Mouse (Mus musculus) CH12.LX (cell line): ENCODE measurements around the gene Agap3. TPM values are rescaled to one million over a fixed set of nuclear protein-coding genes. Genes with fewer than 3 reads are reported as not detected.

Experiments
- DNase-seq: peaks from one replicate; pipeline ENCODE4 v3.0.0-alpha.2; 2013; ENCODE audit errors: extremely low read depth
- H3K27ac ChIP-seq: 2 replicates; pipeline ENCODE4 v1.5.1; 2012; ENCODE audit warnings: low read depth, mild to moderate bottlenecking, control low read depth, moderate library complexity; ENCODE audit not compliant: insufficient read depth
- H3K27me3 ChIP-seq: replicated peaks from 2 replicates; pipeline ENCODE3; 2012; ENCODE audit warnings: inconsistent platforms
- H3K36me3 ChIP-seq, 2 experiments: replicated peaks in 1 of 2; 2 replicates each; pipeline versions ENCODE3 to v1.6.1; 2012; ENCODE audit warnings: inconsistent platforms in 1 of 2, low read length in 1 of 2, mild to moderate bottlenecking in 1 of 2, mixed read lengths in 1 of 2, moderate library complexity in 1 of 2; ENCODE audit not compliant: control insufficient read depth in 1 of 2, insufficient read depth in 1 of 2
- H3K4me1 ChIP-seq, 2 experiments: 2 replicates each; pipeline ENCODE4 v1.6.1; 2012; ENCODE audit warnings: inconsistent platforms in 1 of 2, moderate library complexity in 1 of 2; ENCODE audit not compliant: insufficient read depth in 2 of 2, control insufficient read depth in 1 of 2
- H3K4me2 ChIP-seq: 2 replicates; pipeline ENCODE4 v1.6.1; 2012; ENCODE audit warnings: low read depth, mild to moderate bottlenecking, control low read depth; ENCODE audit not compliant: poor library complexity, insufficient read depth, severe bottlenecking
- H3K4me3 ChIP-seq, 3 experiments: fragments of 150-350 bp in 1 of 3; sonication (generic) in 1 of 3; replicated peaks in 1 of 3; 2 replicates each; pipeline versions ENCODE3 to v1.5.1; 2011 to 2012; ENCODE audit warnings: low read depth in 2 of 3, low read length in 2 of 3, mild to moderate bottlenecking in 2 of 3, moderate library complexity in 2 of 3, control low read depth in 1 of 3, improper control_type of control experiment in 1 of 3, inconsistent platforms in 1 of 3, mixed read lengths in 1 of 3; ENCODE audit not compliant: poor library complexity in 1 of 3
- H3K79me2 ChIP-seq: replicated peaks from 2 replicates; pipeline ENCODE4 v1.6.1; 2012; ENCODE audit warnings: mild to moderate bottlenecking, moderate library complexity; ENCODE audit not compliant: control insufficient read depth, poor library complexity, insufficient read depth, severe bottlenecking; ENCODE audit errors: extremely low read depth
- H3K9ac ChIP-seq: 2 replicates; pipeline ENCODE4 v1.6.1; 2012; ENCODE audit warnings: low read depth, mild to moderate bottlenecking, control low read depth, moderate library complexity; ENCODE audit not compliant: insufficient read depth
- H3K9me3 ChIP-seq: replicated peaks from 2 replicates; pipeline ENCODE3; 2012; ENCODE audit warnings: low read length, inconsistent platforms, mixed read lengths
- BHLHE40 ChIP-seq: IDR thresholded peaks from 2 replicates; pipeline ENCODE4 v1.6.1; 2011; ENCODE audit warnings: mild to moderate bottlenecking, low read depth, low read length, improper control_type of control experiment
- CHD1 ChIP-seq: IDR thresholded peaks from 2 replicates; pipeline ENCODE4 v1.6.1; 2012; ENCODE audit warnings: low read depth, low read length, improper control_type of control experiment, inconsistent platforms
- CHD2 ChIP-seq: IDR thresholded peaks from 2 replicates; pipeline ENCODE4 v1.6.1; 2011; ENCODE audit warnings: low read length, improper control_type of control experiment
- EP300 ChIP-seq: IDR thresholded peaks from 2 replicates; pipeline ENCODE4 v1.6.1; 2011; ENCODE audit warnings: low read length, improper control_type of control experiment
- ETS1 ChIP-seq: conservative IDR thresholded peaks from 2 replicates; pipeline ENCODE4 v1.6.1; 2012; ENCODE audit warnings: low read depth, mild to moderate bottlenecking, inconsistent platforms, low read length, improper control_type of control experiment, moderate library complexity
- GABPA ChIP-seq: IDR thresholded peaks from 2 replicates; pipeline ENCODE4 v1.6.1; 2012; ENCODE audit warnings: low read depth, low read length, improper control_type of control experiment, inconsistent platforms; ENCODE audit not compliant: insufficient replicate concordance
- HCFC1 ChIP-seq: IDR thresholded peaks from 2 replicates; pipeline ENCODE4 v1.6.1; 2012; ENCODE audit warnings: low read depth, mild to moderate bottlenecking, inconsistent platforms, low read length, improper control_type of control experiment
- IRF4 ChIP-seq: IDR thresholded peaks from 2 replicates; pipeline ENCODE4 v1.6.1; 2014; ENCODE audit warnings: low read depth, mild to moderate bottlenecking, inconsistent platforms, low read length, improper control_type of control experiment
- JUN ChIP-seq: IDR thresholded peaks from 2 replicates; pipeline ENCODE4 v1.6.1; 2011; ENCODE audit warnings: low read depth, mild to moderate bottlenecking, low read length, improper control_type of control experiment, moderate library complexity; ENCODE audit not compliant: insufficient read depth
- JUND ChIP-seq: conservative IDR thresholded peaks from 2 replicates; pipeline ENCODE4 v1.6.1; 2011; ENCODE audit warnings: low read depth, low read length, improper control_type of control experiment
- MAFK ChIP-seq: IDR thresholded peaks from 2 replicates; pipeline ENCODE4 v1.6.1; 2011; ENCODE audit warnings: low read length, improper control_type of control experiment; ENCODE audit not compliant: insufficient replicate concordance
- MAX ChIP-seq: IDR thresholded peaks from 2 replicates; pipeline ENCODE4 v1.6.1; 2011; ENCODE audit warnings: low read length, improper control_type of control experiment
- MAZ ChIP-seq: IDR thresholded peaks from 2 replicates; pipeline ENCODE4 v1.6.1; 2012; ENCODE audit warnings: low read depth, mild to moderate bottlenecking, inconsistent platforms, low read length, improper control_type of control experiment, moderate library complexity
- MEF2A ChIP-seq: IDR thresholded peaks from 2 replicates; pipeline ENCODE4 v1.6.1; 2014; ENCODE audit warnings: low read depth, mild to moderate bottlenecking, inconsistent platforms, low read length, improper control_type of control experiment, borderline replicate concordance
- MXI1 ChIP-seq: IDR thresholded peaks from 2 replicates; pipeline ENCODE4 v1.6.1; 2011; ENCODE audit warnings: mild to moderate bottlenecking, low read depth, low read length, improper control_type of control experiment
- MYC ChIP-seq: IDR thresholded peaks from 2 replicates; pipeline ENCODE4 v1.6.1; 2011; ENCODE audit warnings: low read depth, mild to moderate bottlenecking, improper control_type of control experiment, low read length
- PAX5 ChIP-seq: IDR thresholded peaks from 2 replicates; pipeline ENCODE4 v1.6.1; 2012; ENCODE audit warnings: low read length, inconsistent platforms, mixed read lengths
- POLR2AphosphoS2 ChIP-seq: IDR thresholded peaks from 2 replicates; pipeline ENCODE4 v1.6.1; 2011; ENCODE audit warnings: low read depth, low read length, improper control_type of control experiment
- RAD21 ChIP-seq: IDR thresholded peaks from 2 replicates; pipeline ENCODE4 v1.6.1; 2011; ENCODE audit warnings: low read depth, mild to moderate bottlenecking, low read length, improper control_type of control experiment, moderate library complexity
- RCOR1 ChIP-seq: conservative IDR thresholded peaks from 2 replicates; pipeline ENCODE4 v1.6.1; 2012; ENCODE audit warnings: low read depth, mild to moderate bottlenecking, inconsistent platforms, low read length, improper control_type of control experiment
- SIN3A ChIP-seq: IDR thresholded peaks from 2 replicates; pipeline ENCODE4 v1.6.1; 2012; ENCODE audit warnings: low read length, improper control_type of control experiment, inconsistent platforms
- TCF12 ChIP-seq: IDR thresholded peaks from 2 replicates; pipeline ENCODE4 v1.6.1; 2014; ENCODE audit warnings: low read depth, mild to moderate bottlenecking, inconsistent platforms, low read length, improper control_type of control experiment
- USF2 ChIP-seq: conservative IDR thresholded peaks from 2 replicates; pipeline ENCODE4 v1.6.1; 2011; ENCODE audit warnings: low read depth, low read length, improper control_type of control experiment
- ZC3H11A ChIP-seq: IDR thresholded peaks from 2 replicates; pipeline ENCODE4 v1.6.1; 2012; ENCODE audit warnings: low read depth, mild to moderate bottlenecking, inconsistent platforms, low read length, improper control_type of control experiment
- ZKSCAN1 ChIP-seq: IDR thresholded peaks from 2 replicates; pipeline ENCODE4 v1.6.1; 2012; ENCODE audit warnings: low read depth, inconsistent platforms, low read length, improper control_type of control experiment, borderline replicate concordance
- ZMIZ1 ChIP-seq: IDR thresholded peaks from 2 replicates; pipeline ENCODE4 v1.6.1; 2012; ENCODE audit warnings: low read depth, mild to moderate bottlenecking, inconsistent platforms, low read length, improper control_type of control experiment
- dilution Hi-C: fragments of 300-500 bp; cut with MboI; formaldehyde crosslinking; loops from 2 replicates; pipeline ENCODE4 v1.14.3; 2020; ENCODE audit warnings: low sequenced_read_pairs; ENCODE audit not compliant: extremely low pct_unique_long_range_greater_than_20kb, extremely low pct_ligation_motif_present
- in situ Hi-C: fragments of 300-500 bp; cut with MboI; formaldehyde crosslinking; loops from 3 replicates; pipeline ENCODE4 v1.14.3; 2019; ENCODE audit warnings: low sequenced_read_pairs, low pct_ligation_motif_present, low pct_unique_long_range_greater_than_20kb, mixed read lengths
- polyA plus RNA-seq: library from polyadenylated mRNA; unstranded; fragments of >175 nt; gene quantifications from 2 replicates; pipeline ENCODE4 v1.2.1, GENCODE M21; 2012; ENCODE audit warnings: low read depth; ENCODE audit not compliant: insufficient read length
- total RNA-seq, 2 experiments: library from RNA; depleted of rRNA; stranded (reverse); fragments of 300-350 nt in 1 of 2; fragments of >200 nt in 1 of 2; gene quantifications; 2 replicates each; pipeline ENCODE4 v1.2.3; 2012 to 2014

Agap3 gene
- total and polyA plus RNA-seq, 3 experiments: 15.4 to 43.5 (median 38.0) TPM

DNA sequence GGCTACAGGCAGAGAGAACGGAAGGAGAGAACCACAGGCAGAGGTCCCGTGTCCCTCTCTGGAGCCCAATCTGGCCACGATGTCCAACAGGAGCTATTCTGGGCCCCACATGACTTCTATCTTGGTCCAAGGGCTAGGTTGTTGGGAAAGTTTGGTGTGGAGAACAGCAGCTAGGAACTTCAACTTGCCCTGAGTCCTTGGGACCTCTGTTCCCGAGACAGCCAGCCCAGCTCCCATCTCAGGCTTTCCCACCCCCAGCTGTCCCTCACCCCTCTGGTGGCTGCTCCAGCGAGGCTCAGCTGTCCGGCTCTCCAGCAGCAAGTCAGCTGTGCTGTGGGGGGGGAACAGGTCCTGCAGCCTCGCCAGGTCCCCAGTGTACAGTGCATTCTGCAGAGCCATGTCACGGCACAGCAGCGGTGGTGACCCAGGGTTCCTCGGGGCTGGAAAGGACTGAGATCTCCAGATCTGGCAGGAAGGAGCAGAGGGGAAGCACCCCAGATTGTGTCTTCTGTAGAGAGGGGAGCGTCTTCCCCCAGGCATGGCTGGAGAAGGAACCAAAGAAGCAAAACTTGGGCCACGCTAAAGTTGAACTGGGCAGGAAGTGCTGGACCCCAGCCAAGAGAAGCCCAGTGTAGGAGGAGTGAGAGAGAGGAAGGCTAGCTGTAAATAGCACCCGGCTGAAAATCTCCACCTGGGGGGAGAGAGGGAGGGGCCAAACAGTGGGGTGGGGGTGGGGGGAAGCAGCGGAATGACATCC, 88.6 kb downstream of the Agap3 start, which contains the start of gene Asb10:
Gene Asb10 (minus strand): TSS at position 592 of the 757 bp plus-strand sequence.
- DNase-seq: no peak
- dilution Hi-C loops: no loop called here
- H3K4me2 ChIP-seq: peak within 1 kb of the TSS; percentile 0; the same call in 1 of the 2 replicates
- no peak for TF ChIP-seq GABPA
- no peak for TF ChIP-seq HCFC1
- TF ChIP-seq JUN: no peak
- no peak for TF ChIP-seq SIN3A
- TF ChIP-seq ETS1: no peak
- no peak for TF ChIP-seq CHD1
- TF ChIP-seq MAZ: no peak
- no peak for TF ChIP-seq EP300
- no peak for TF ChIP-seq USF2
- TF ChIP-seq CHD2: no peak
- TF ChIP-seq POLR2AphosphoS2: no peak
- no peak for TF ChIP-seq ZC3H11A
- no peak for TF ChIP-seq MAFK
- TF ChIP-seq PAX5: no peak
- TF ChIP-seq IRF4: no peak
- H3K4me1 ChIP-seq: peaks cover 7 to 9% of the 10 kb centered on the region in 2 experiments
- H3K36me3 ChIP-seq: no peaks in the 10 kb centered on the region
- H3K4me3 ChIP-seq: no peak within 1 kb of the TSS
- H3K27ac ChIP-seq: no peak within 1 kb of the TSS
- no peak within 1 kb of the TSS for H3K9ac ChIP-seq
- H3K9me3 ChIP-seq: no peaks in the 10 kb centered on the region
- in situ Hi-C loops: no loop called here
- peaks cover 52% of the 10 kb centered on the region for H3K27me3 ChIP-seq
- no peaks in the 10 kb centered on the region for H3K79me2 ChIP-seq

DNA sequence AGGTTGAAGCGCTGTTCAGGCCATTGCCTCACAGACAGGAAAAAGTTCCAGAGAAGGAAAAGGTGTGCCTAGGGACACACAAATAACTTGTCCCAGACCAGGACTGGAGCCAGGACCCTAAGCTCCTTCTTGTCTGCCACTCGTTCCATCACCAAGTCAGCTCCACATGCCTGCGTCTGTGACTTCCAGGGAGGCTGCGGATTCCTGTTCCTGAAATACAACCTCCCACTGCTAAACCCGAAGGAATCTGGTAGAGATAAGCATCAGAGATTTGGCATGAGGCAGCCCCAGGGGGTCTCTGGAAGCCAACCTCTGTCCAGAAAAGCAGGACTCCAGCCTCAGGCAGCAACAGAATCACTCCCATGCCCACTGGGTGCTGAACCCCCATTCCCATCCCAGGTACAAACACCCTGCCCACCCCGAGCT, 89.2 kb downstream of the Agap3 start:
- Histone ChIP-seq H3K79me2 (no peaks in the 10 kb centered on the region), H3K4me2 (0 out of 2 replicates have a peak overlapping the region, but pooled peaks have one; percentile 0), H3K9me3 (no peaks in the 10 kb centered on the region), H3K4me1 (peaks cover 7 to 9% of the 10 kb centered on the region in 2 experiments), H3K27ac (no peak overlapping the region), H3K4me3 (no peak overlapping the region), H3K9ac (no peak overlapping the region), H3K27me3 (peaks cover 53% of the 10 kb centered on the region), H3K36me3 (no peaks in the 10 kb centered on the region)
- no peak for DNase-seq
- in situ Hi-C loops: no loop called here
- dilution Hi-C loops: no loop called here
- TF ChIP-seq TCF12 (no peak), MXI1 (no peak), ZC3H11A (no peak), USF2 (no peak), MAX (no peak), ZKSCAN1 (no peak), CHD1 (no peak), ZMIZ1 (no peak), MEF2A (no peak), BHLHE40 (no peak), MYC (no peak), RAD21 (no peak), HCFC1 (no peak), JUND (no peak), MAFK (no peak), RCOR1 (no peak)
